Mouse (Mus musculus): ENCODE measurements around the gene Resp18. TPM values are rescaled to one million over a fixed set of nuclear protein-coding genes. Genes with fewer than 3 reads are reported as not detected.

Gene Resp18
- polyA plus RNA-seq, 1 experiment from 2014 or later = 62.4 TPM

DNA sequence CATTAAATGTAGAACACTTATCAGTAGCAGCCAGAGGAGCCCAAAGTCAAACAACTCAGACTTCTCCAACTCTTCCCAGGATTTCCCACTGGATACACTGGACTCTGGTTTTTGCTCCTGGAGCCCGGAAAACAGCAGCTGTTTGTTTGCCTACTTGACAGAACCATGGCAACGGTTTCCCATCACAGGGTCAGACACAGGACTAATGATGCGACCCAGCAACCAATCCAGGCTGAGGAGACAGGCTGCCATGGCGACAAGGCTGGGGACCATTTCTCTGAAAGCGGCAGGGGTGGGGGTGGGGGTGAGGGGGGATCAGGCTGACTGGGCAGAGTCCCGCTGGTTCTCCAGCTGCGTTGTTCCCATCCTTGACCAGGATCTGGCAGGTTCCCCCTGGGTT lies 11.2 kb upstream of the Resp18 start:
- WGBS = under 1% methylated on average over 7 of the region's 7 CpGs
- H3K9ac ChIP-seq (ENCODE audit: low read length) = no peak overlapping the region
- H3K4me1 ChIP-seq (ENCODE audit: control insufficient read depth, insufficient read depth, low read length) = peaks cover 17% of the 10 kb centered on the region
- H3K36me3 ChIP-seq (ENCODE audit: control insufficient read depth, insufficient read depth, low read length) = no peaks in the 10 kb centered on the region
- H3K27ac ChIP-seq (ENCODE audit: low read depth, low read length) = peak overlapping the region; percentile 85
- ATAC-seq (peak; percentile 91), DNase-seq (ENCODE audit: low spot score) (peak; percentile 89)
- H3K4me3 ChIP-seq (ENCODE audit: low read depth, low read length) = no peak overlapping the region
- peak overlapping the region; percentile 18; the same call in 1 of the 2 replicates for H3K4me2 ChIP-seq (ENCODE audit: low read length)
- no peaks in the 10 kb centered on the region for H3K27me3 ChIP-seq (replicated peaks; ENCODE audit: control insufficient read depth, insufficient read depth, low read length)
- H3K9me3 ChIP-seq (replicated peaks; ENCODE audit: control insufficient read depth, low read length) = no peaks in the 10 kb centered on the region

DNA sequence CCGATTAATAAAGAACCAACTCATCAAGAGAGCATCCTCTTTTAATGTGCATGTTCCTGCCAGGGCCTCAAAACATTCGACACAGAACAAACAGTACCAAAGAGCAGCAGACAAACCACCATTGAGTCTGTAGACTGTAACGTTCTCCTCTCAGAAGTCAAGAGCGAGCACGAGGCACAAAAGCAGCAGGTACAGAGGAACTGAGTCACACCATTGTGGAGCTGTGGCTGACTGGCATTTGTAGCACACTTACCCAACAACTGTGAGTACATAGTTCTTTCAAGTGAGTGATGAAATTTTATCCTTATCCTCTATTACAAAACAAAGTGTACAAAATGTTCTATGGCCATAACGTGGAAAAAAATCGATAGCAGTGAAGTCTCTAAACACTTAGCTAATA lies 6.7 kb upstream of the Resp18 start:
- WGBS = 88% methylated on average over 7 of the region's 7 CpGs
- DNase-seq (ENCODE audit: low spot score) (no peak), ATAC-seq (no peak)
- no peak overlapping the region for H3K4me3 ChIP-seq (ENCODE audit: low read depth, low read length)
- no peak overlapping the region for H3K4me2 ChIP-seq (ENCODE audit: low read length)
- H3K27me3 ChIP-seq (replicated peaks; ENCODE audit: control insufficient read depth, insufficient read depth, low read length) = no peaks in the 10 kb centered on the region
- H3K36me3 ChIP-seq (ENCODE audit: control insufficient read depth, insufficient read depth, low read length) = no peaks in the 10 kb centered on the region
- peaks cover 14% of the 10 kb centered on the region for H3K4me1 ChIP-seq (ENCODE audit: control insufficient read depth, insufficient read depth, low read length)
- no peaks in the 10 kb centered on the region for H3K9me3 ChIP-seq (replicated peaks; ENCODE audit: control insufficient read depth, low read length)
- H3K9ac ChIP-seq (ENCODE audit: low read length) = no peak overlapping the region
- no peak overlapping the region for H3K27ac ChIP-seq (ENCODE audit: low read depth, low read length)

DNA sequence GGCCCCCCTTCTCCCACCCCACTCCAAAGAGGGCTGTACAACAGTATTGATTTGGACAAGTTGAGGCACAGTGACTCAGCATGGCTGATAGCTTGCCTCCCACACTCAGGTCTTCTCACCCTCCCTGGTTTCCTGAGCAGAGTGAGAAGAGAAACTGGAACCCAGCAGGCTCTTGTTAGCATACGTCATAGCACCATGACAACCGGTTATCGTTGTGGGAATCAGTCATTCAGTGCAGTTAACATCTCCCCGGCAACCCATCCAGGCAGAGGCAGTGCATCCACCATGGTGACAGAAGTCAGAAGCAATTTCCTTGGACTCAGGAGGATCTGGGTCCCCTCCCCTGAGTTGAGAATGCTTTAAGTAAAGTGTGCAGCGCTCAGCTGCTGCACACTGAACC lies 4.8 kb upstream of the Resp18 start:
- H3K4me3 ChIP-seq (ENCODE audit: low read depth, low read length) = no peak overlapping the region
- ATAC-seq = no peak
- H3K27me3 ChIP-seq (replicated peaks; ENCODE audit: control insufficient read depth, insufficient read depth, low read length) = no peaks in the 10 kb centered on the region; the same call in 1 of the 2 replicates
- DNase-seq (ENCODE audit: low spot score) = peak; percentile 42
- no peak overlapping the region for H3K27ac ChIP-seq (ENCODE audit: low read depth, low read length)
- no peaks in the 10 kb centered on the region; the same call in 1 of the 2 replicates for H3K4me1 ChIP-seq (ENCODE audit: control insufficient read depth, insufficient read depth, low read length)
- no peaks in the 10 kb centered on the region for H3K36me3 ChIP-seq (ENCODE audit: control insufficient read depth, insufficient read depth, low read length)
- H3K9ac ChIP-seq (ENCODE audit: low read length) = no peak overlapping the region
- H3K4me2 ChIP-seq (ENCODE audit: low read length) = no peak overlapping the region
- 75% methylated on average over 5 of the region's 5 CpGs for WGBS
- H3K9me3 ChIP-seq (replicated peaks; ENCODE audit: control insufficient read depth, low read length) = no peaks in the 10 kb centered on the region

DNA sequence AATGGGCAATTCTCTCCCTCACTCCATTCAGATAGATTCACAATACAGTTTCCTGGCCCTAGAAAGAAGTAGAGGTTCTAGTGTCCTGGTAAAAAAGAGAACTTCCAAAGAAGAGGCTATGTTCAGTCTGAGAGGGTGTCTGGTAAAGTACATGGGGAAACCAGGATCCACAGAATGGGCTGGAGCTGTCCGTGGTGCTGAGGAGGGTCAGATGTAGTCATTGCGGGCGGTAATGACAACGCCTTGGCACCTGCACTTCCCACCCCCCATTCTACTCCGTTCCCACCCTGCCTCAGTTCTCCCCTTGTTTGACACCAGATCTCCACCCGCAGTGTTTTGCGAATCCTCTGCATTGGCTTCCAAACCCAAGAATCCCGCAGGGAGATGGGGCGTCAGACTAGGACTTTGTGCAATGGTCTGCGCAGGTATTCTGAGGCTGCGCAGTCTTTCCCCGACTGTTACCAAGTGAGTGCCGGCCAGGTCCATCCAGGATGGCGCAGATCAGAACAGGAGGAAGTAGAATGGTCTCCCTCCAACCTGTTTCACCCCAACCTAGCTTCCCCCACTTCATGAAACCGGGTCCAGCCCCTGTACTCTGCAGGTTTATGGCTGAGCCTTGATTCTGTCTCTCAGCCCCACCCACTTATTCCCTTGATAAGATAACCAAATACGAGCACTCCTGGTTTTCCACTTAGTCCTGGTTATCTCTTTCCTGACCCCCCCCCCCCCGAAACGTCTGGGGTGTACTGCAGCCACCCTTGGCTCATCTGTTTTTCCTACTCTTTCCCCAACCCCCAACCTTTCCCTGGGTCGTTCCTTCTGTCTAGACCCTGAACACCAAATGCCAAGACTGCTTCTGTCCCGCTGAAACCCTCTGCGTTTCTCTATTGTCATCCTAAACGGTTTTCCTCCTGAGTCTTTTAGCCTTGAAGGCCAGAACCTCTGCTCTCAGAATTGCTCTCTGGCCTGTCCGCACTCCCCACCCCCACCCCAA lies 723 bp downstream of the Resp18 start:
- no peaks in the 10 kb centered on the region for H3K36me3 ChIP-seq (ENCODE audit: control insufficient read depth, insufficient read depth, low read length)
- H3K4me3 ChIP-seq (ENCODE audit: low read depth, low read length) = peak overlapping the region; percentile 25
- H3K9ac ChIP-seq (ENCODE audit: low read length) = peak overlapping the region; percentile 45
- H3K27ac ChIP-seq (ENCODE audit: low read depth, low read length) = no peak overlapping the region
- H3K9me3 ChIP-seq (replicated peaks; ENCODE audit: control insufficient read depth, low read length) = no peaks in the 10 kb centered on the region
- WGBS = 3% methylated on average over 23 of the region's 23 CpGs
- no peak for DNase-seq (ENCODE audit: low spot score)
- H3K27me3 ChIP-seq (replicated peaks; ENCODE audit: control insufficient read depth, insufficient read depth, low read length) = peaks cover 4% of the 10 kb centered on the region
- no peaks in the 10 kb centered on the region; the same call in 1 of the 2 replicates for H3K4me1 ChIP-seq (ENCODE audit: control insufficient read depth, insufficient read depth, low read length)
- ATAC-seq = no peak
- peak overlapping the region; percentile 40 for H3K4me2 ChIP-seq (ENCODE audit: low read length)

DNA sequence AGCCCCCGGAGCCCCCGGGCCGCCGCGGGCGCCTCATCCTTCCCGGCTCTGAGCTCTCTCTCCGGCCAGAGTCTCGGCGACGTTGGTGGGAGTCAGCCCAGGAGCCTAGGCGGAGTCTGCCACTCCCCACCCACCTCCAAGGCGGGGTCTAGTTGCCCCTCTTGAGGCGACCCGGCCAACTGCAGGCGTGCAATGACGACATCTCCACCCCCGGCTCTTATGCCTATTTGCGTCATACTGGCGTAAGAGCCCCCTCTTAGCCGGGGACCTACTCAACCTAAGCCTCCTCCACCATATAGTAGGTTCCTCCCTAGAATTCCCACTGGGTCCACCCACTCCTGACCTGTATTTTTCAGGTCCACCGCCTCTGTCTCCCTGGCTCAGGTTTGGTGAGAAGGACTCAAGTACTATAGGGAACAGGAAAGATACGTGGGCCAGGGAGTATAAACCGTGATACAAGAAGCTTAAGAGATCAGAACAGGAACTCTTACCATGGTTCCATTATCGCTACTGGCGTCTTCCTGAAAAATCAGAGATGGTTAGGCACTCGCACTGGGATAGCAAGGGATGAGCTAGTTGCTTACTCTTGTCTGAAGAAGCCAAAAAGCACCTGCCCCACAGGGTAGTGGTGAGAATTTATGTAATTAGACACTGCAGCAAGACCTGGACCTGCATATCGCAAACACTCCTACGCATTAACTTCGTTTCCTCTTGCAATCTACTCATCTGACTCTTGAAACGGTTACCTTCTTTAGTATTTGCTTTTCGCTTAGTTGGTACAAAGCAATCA lies 13.9 kb downstream of the Resp18 start, which contains the start of gene Ptprn:
TSS of gene Ptprn (minus strand) at position 412 of the 790 bp plus-strand sequence.
- Histone ChIP-seq H3K4me3 (ENCODE audit: low read depth, low read length) (peak within 1 kb of the TSS; percentile 36), H3K4me2 (ENCODE audit: low read length) (peak within 1 kb of the TSS; percentile 56), H3K9me3 (replicated peaks; ENCODE audit: control insufficient read depth, low read length) (no peaks in the 10 kb centered on the region), H3K27ac (ENCODE audit: low read depth, low read length) (no peak within 1 kb of the TSS), H3K27me3 (replicated peaks; ENCODE audit: control insufficient read depth, insufficient read depth, low read length) (peaks cover 29% of the 10 kb centered on the region), H3K4me1 (ENCODE audit: control insufficient read depth, insufficient read depth, low read length) (peaks cover 3% of the 10 kb centered on the region; the same call in 1 of the 2 replicates), H3K9ac (ENCODE audit: low read length) (peak within 1 kb of the TSS; percentile 49), H3K36me3 (ENCODE audit: control insufficient read depth, insufficient read depth, low read length) (no peaks in the 10 kb centered on the region)
- peak; percentile 86 for ATAC-seq
- peak; percentile 56 for DNase-seq (ENCODE audit: low spot score)
- 15% methylated on average over 23 of the region's 32 CpGs for WGBS

DNA sequence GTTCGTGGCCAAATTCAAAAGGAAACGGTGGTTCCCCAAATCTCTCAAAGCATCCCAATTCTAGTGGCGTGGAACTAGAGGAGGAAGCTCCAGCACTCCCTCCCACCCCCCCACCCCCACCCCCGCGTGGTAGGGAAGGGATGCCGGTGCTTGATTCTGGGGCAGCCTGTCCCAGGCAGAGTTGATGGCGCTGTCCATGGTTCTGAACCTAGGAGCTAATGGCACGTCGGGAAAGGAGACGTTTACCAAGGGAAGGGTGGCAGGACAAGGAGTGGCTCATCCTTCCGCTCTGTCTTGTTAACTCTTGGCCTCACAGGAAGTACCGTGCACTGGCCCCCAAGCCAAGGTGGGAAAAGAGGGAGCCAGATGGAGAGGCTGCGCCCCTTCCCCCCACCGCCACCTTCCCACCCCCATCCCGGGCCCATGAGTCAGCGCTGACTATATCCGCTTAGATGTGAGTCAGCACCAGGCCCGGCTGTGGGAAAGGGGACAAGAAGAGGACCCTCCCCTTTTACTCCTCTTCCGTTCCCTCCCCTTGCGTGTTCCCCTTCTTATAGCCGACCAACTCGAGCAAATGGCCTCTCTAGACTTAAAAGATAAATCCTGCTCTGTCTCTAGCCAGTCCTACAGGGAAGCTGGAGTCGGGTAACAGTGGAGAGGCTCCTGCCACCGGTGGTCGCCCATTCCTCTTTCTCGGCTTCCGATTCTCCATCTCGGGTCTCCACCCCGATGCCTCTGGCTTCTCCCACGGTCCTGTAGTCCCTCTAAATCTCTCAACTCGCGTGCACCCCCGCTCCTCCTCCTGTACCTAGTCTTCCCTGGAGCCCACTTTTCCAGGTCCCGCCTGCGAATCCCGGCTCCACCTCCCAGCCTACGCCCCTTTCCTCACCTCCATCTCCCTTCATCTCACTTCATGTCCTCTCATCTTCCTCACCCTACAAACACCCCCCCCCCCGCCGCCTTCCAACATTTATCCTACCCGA lies 15.0 kb downstream of the Resp18 start:
- Histone ChIP-seq H3K27ac (ENCODE audit: low read depth, low read length) (no peak overlapping the region), H3K4me1 (ENCODE audit: control insufficient read depth, insufficient read depth, low read length) (peaks cover 3% of the 10 kb centered on the region; the same call in 1 of the 2 replicates), H3K9ac (ENCODE audit: low read length) (peak overlapping the region; percentile 49), H3K36me3 (ENCODE audit: control insufficient read depth, insufficient read depth, low read length) (no peaks in the 10 kb centered on the region), H3K9me3 (replicated peaks; ENCODE audit: control insufficient read depth, low read length) (no peaks in the 10 kb centered on the region), H3K4me3 (ENCODE audit: low read depth, low read length) (peak overlapping the region; percentile 36), H3K27me3 (replicated peaks; ENCODE audit: control insufficient read depth, insufficient read depth, low read length) (peaks cover 29% of the 10 kb centered on the region), H3K4me2 (ENCODE audit: low read length) (peak overlapping the region; percentile 56)
- ATAC-seq = peak; percentile 56
- WGBS = 2% methylated on average over 40 of the region's 40 CpGs
- DNase-seq (ENCODE audit: low spot score) = peak; percentile 62

DNA sequence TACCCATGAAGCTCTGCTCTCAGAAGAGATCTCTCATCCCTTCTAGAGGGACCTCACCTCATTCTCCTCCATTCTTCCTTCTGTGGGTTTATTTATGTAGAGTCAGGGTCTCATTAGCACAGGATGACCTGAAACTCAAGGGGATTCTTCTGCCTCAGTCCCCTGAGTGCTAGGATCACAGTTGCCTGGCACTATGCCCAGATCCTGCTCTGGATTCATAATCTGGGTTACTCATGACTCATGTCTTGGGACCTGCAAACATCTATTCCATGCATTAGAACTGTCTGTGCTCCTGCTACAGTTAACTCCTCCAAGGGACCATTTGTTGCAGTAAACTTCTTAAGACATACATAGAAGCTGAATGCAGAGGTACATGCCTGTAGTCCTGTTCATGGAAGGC lies 16.9 kb downstream of the Resp18 start:
- Histone ChIP-seq H3K27ac (ENCODE audit: low read depth, low read length) (no peak overlapping the region), H3K9ac (ENCODE audit: low read length) (no peak overlapping the region), H3K4me1 (ENCODE audit: control insufficient read depth, insufficient read depth, low read length) (peaks cover 3% of the 10 kb centered on the region; the same call in 1 of the 2 replicates), H3K27me3 (replicated peaks; ENCODE audit: control insufficient read depth, insufficient read depth, low read length) (peaks cover 29% of the 10 kb centered on the region), H3K4me3 (ENCODE audit: low read depth, low read length) (no peak overlapping the region), H3K9me3 (replicated peaks; ENCODE audit: control insufficient read depth, low read length) (no peaks in the 10 kb centered on the region), H3K36me3 (ENCODE audit: control insufficient read depth, insufficient read depth, low read length) (no peaks in the 10 kb centered on the region), H3K4me2 (ENCODE audit: low read length) (no peak overlapping the region)
- ATAC-seq (no peak), DNase-seq (ENCODE audit: low spot score) (no peak)

DNA sequence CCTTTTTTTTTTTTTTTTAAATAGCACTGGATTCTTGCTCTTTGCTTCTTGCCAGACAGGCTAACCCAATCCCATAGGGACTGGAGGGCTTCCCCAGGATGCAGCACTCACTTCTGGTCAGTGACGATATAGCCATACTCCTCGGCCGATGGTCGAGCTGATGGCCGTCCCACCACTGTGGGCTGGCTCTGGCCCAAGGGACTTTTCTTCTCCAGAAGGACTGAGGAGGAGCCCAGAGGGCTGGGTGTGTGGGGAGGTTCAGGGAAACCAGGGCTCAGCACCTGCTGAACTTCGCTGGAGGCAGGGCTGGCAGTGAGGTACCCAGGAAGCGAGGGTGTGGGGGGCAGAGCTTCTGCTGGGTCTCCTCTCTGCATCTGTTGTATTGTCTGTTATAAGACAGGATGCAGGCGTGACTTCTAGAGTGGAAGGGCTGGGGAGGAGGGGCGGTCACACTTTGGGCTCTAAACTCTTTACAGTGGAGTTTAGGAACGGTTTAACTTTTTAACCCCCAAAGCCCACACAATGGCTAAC lies 22.6 kb downstream of the Resp18 start:
- ATAC-seq (no peak), DNase-seq (ENCODE audit: low spot score) (no peak)
- Histone ChIP-seq H3K9me3 (replicated peaks; ENCODE audit: control insufficient read depth, low read length) (no peaks in the 10 kb centered on the region), H3K4me2 (ENCODE audit: low read length) (no peak overlapping the region), H3K4me3 (ENCODE audit: low read depth, low read length) (no peak overlapping the region), H3K36me3 (ENCODE audit: control insufficient read depth, insufficient read depth, low read length) (no peaks in the 10 kb centered on the region), H3K27me3 (replicated peaks; ENCODE audit: control insufficient read depth, insufficient read depth, low read length) (no peaks in the 10 kb centered on the region), H3K27ac (ENCODE audit: low read depth, low read length) (no peak overlapping the region), H3K4me1 (ENCODE audit: control insufficient read depth, insufficient read depth, low read length) (peaks cover 7% of the 10 kb centered on the region; the same call in 1 of the 2 replicates), H3K9ac (ENCODE audit: low read length) (no peak overlapping the region)
- WGBS = 71% methylated on average over 10 of the region's 10 CpGs
